In genomic region chr19:15849235-15849634, GRCm38 (mm10) we compare ENCODE assay signal across 17 mouse cellular contexts.
"Had no signal": no experiment of that assay in that cellular context is flagged by ENCODE, and none has a peak within 500 bp of the region (broad histone marks: within the 10 kb centered on the region; RNA-seq: fewer than 3 reads in every experiment).

No protein-coding gene starts in this region.

- H3K27me3 ChIP-seq: megakaryocyte, embryonic 14.5 days; midbrain, embryonic 13.5 days; midbrain, embryonic 15.5 days; neural tube, embryonic 12.5 days; stomach, embryonic 15.5 days had no signal

- ATAC-seq: midbrain, embryonic 13.5 days; midbrain, embryonic 15.5 days had no signal

- H3K4me1 ChIP-seq: midbrain, embryonic 13.5 days; midbrain, embryonic 15.5 days; neural tube, embryonic 12.5 days; stomach, embryonic 15.5 days had no signal

- H3K4me3 ChIP-seq: megakaryocyte, embryonic 14.5 days; midbrain, embryonic 13.5 days; midbrain, embryonic 15.5 days; neural tube, embryonic 12.5 days; stomach, embryonic 15.5 days had no signal

- H3K36me3 ChIP-seq: midbrain, embryonic 13.5 days; midbrain, embryonic 15.5 days; neural tube, embryonic 12.5 days; stomach, embryonic 15.5 days had no signal

- H3K4me2 ChIP-seq: lung, embryonic 14.5 days; midbrain, embryonic 11.5 days; midbrain, embryonic 13.5 days; midbrain, embryonic 15.5 days; neural tube, embryonic 12.5 days; stomach, embryonic 15.5 days had no signal

- H3K27ac ChIP-seq: midbrain, embryonic 13.5 days; midbrain, embryonic 15.5 days; neural tube, embryonic 12.5 days; stomach, embryonic 15.5 days; stomach, postnatal 0 days had no signal

- H3K9ac ChIP-seq: lung, embryonic 14.5 days; midbrain, embryonic 13.5 days; midbrain, embryonic 15.5 days; neural tube, embryonic 12.5 days; stomach, embryonic 15.5 days had no signal

- DNase-seq: lung, adult 18-20 months; lung, embryonic 14.5 days; lung, postnatal 10 days; lung, postnatal 4 days; right cerebral cortex, postnatal 25 days; right cerebral cortex, postnatal 4 days; spleen, adult 18-20 months; thymus, adult 2 months; thymus, postnatal 25 days; thymus, postnatal 4 days had no signal

- H3K9me3 ChIP-seq: megakaryocyte, embryonic 14.5 days; midbrain, embryonic 13.5 days; midbrain, embryonic 15.5 days; neural tube, embryonic 12.5 days; stomach, embryonic 15.5 days had no signal
